Mouse (Mus musculus): Measurements from ENCODE around the gene Igdcc4. TPM values are rescaled to one million over a fixed set of nuclear protein-coding genes. Genes with fewer than 3 reads are reported as not detected.

Igdcc4 gene
- polyA plus RNA-seq, 1 experiment from 2014 or later, result 8.1 TPM

GRCm38 (mm10) chr9:65084198-65084807 lies 17.0 kb upstream of the Igdcc4 start:
- ATAC-seq (replicated peaks; ENCODE audit: extremely low read depth, insufficient read depth, low FRiP score), result no peak
- WGBS, result 66% methylated on average over 7 of the region's 7 CpGs
- peaks cover 21% of the 10 kb centered on the region for H3K36me3 ChIP-seq (ENCODE audit: control insufficient read depth, insufficient read depth)
- H3K9me3 ChIP-seq (replicated peaks; ENCODE audit: control insufficient read depth, low read length), result no peaks in the 10 kb centered on the region
- no peak overlapping the region for H3K4me2 ChIP-seq (ENCODE audit: low read depth, low read length)
- no peaks in the 10 kb centered on the region for H3K27me3 ChIP-seq (ENCODE audit: control insufficient read depth, insufficient read depth, low read length)
- H3K9ac ChIP-seq (ENCODE audit: low read length), result no peak overlapping the region
- no peak overlapping the region for H3K27ac ChIP-seq (ENCODE audit: low read length)
- H3K4me1 ChIP-seq (ENCODE audit: control insufficient read depth, insufficient read depth, low read length), result no peaks in the 10 kb centered on the region
- H3K4me3 ChIP-seq (ENCODE audit: low read length), result no peak overlapping the region

GRCm38 (mm10) chr9:65085270-65085669 lies 16.0 kb upstream of the Igdcc4 start:
- peaks cover 15% of the 10 kb centered on the region for H3K36me3 ChIP-seq (ENCODE audit: control insufficient read depth, insufficient read depth)
- no peaks in the 10 kb centered on the region for H3K27me3 ChIP-seq (ENCODE audit: control insufficient read depth, insufficient read depth, low read length)
- H3K4me3 ChIP-seq (ENCODE audit: low read length), result no peak overlapping the region
- no peak overlapping the region for H3K27ac ChIP-seq (ENCODE audit: low read length)
- no peak for ATAC-seq (replicated peaks; ENCODE audit: extremely low read depth, insufficient read depth, low FRiP score)
- WGBS, result 71% methylated on average over 1 of the region's 1 CpGs
- H3K4me2 ChIP-seq (ENCODE audit: low read depth, low read length), result no peak overlapping the region
- H3K4me1 ChIP-seq (ENCODE audit: control insufficient read depth, insufficient read depth, low read length), result peaks cover 3% of the 10 kb centered on the region; the same call in 1 of the 2 replicates
- H3K9ac ChIP-seq (ENCODE audit: low read length), result no peak overlapping the region
- H3K9me3 ChIP-seq (replicated peaks; ENCODE audit: control insufficient read depth, low read length), result no peaks in the 10 kb centered on the region

GRCm38 (mm10) chr9:65086801-65087200 lies 14.5 kb upstream of the Igdcc4 start:
- no peak overlapping the region for H3K27ac ChIP-seq (ENCODE audit: low read length)
- H3K9me3 ChIP-seq (replicated peaks; ENCODE audit: control insufficient read depth, low read length), result no peaks in the 10 kb centered on the region
- ATAC-seq (replicated peaks; ENCODE audit: extremely low read depth, insufficient read depth, low FRiP score), result no peak
- H3K27me3 ChIP-seq (ENCODE audit: control insufficient read depth, insufficient read depth, low read length), result no peaks in the 10 kb centered on the region
- H3K4me3 ChIP-seq (ENCODE audit: low read length), result no peak overlapping the region
- H3K4me2 ChIP-seq (ENCODE audit: low read depth, low read length), result no peak overlapping the region
- peaks cover 8% of the 10 kb centered on the region; the same call in 1 of the 2 replicates for H3K36me3 ChIP-seq (ENCODE audit: control insufficient read depth, insufficient read depth)
- 54% methylated on average over 1 of the region's 1 CpGs for WGBS
- peaks cover 3% of the 10 kb centered on the region; the same call in 1 of the 2 replicates for H3K4me1 ChIP-seq (ENCODE audit: control insufficient read depth, insufficient read depth, low read length)
- H3K9ac ChIP-seq (ENCODE audit: low read length), result no peak overlapping the region

- H3K9ac ChIP-seq (ENCODE audit: low read length), result no peak overlapping the region
- whole genome bisulfite sequencing, result 38% methylated on average over 5 of the region's 5 CpGs
- no peak for ATAC-seq (replicated peaks; ENCODE audit: extremely low read depth, insufficient read depth, low FRiP score)
- H3K4me1 ChIP-seq (ENCODE audit: control insufficient read depth, insufficient read depth, low read length), result peaks cover 3% of the 10 kb centered on the region; the same call in 1 of the 2 replicates
- H3K4me3 ChIP-seq (ENCODE audit: low read length), result no peak overlapping the region
- H3K27ac ChIP-seq (ENCODE audit: low read length), result no peak overlapping the region
- no peak overlapping the region for H3K4me2 ChIP-seq (ENCODE audit: low read depth, low read length)
- H3K36me3 ChIP-seq (ENCODE audit: control insufficient read depth, insufficient read depth), result 0 out of 2 replicates have a peak, but pooled peaks cover 4% of the 10 kb centered on the region
- no peaks in the 10 kb centered on the region for H3K27me3 ChIP-seq (ENCODE audit: control insufficient read depth, insufficient read depth, low read length)
- no peaks in the 10 kb centered on the region for H3K9me3 ChIP-seq (replicated peaks; ENCODE audit: control insufficient read depth, low read length)
Measured at GRCm38 (mm10) chr9:65087490-65087889, 13.8 kb upstream of the Igdcc4 start.

- Histone ChIP-seq H3K4me2 (ENCODE audit: low read depth, low read length) (peak overlapping the region; percentile 14; the same call in 1 of the 2 replicates), H3K9me3 (replicated peaks; ENCODE audit: control insufficient read depth, low read length) (no peaks in the 10 kb centered on the region), H3K27ac (ENCODE audit: low read length) (no peak overlapping the region), H3K9ac (ENCODE audit: low read length) (peak overlapping the region; percentile 30; the same call in 1 of the 2 replicates), H3K27me3 (ENCODE audit: control insufficient read depth, insufficient read depth, low read length) (no peaks in the 10 kb centered on the region), H3K36me3 (ENCODE audit: control insufficient read depth, insufficient read depth) (no peaks in the 10 kb centered on the region), H3K4me3 (ENCODE audit: low read length) (no peak overlapping the region), H3K4me1 (ENCODE audit: control insufficient read depth, insufficient read depth, low read length) (peaks cover 3% of the 10 kb centered on the region; the same call in 1 of the 2 replicates)
- WGBS, result 17% methylated on average over 6 of the region's 6 CpGs
- ATAC-seq (replicated peaks; ENCODE audit: extremely low read depth, insufficient read depth, low FRiP score), result peak; percentile 76
Measured at GRCm38 (mm10) chr9:65094237-65094636, 7.0 kb upstream of the Igdcc4 start.

GRCm38 (mm10) chr9:65101686-65102376 lies 545 bp downstream of the Igdcc4 start:
- Histone ChIP-seq H3K4me3 (ENCODE audit: low read length) (peak overlapping the region; percentile 80), H3K27me3 (ENCODE audit: control insufficient read depth, insufficient read depth, low read length) (peaks cover 2% of the 10 kb centered on the region; the same call in 1 of the 2 replicates), H3K4me1 (ENCODE audit: control insufficient read depth, insufficient read depth, low read length) (peaks cover 8% of the 10 kb centered on the region; the same call in 1 of the 2 replicates), H3K36me3 (ENCODE audit: control insufficient read depth, insufficient read depth) (no peaks in the 10 kb centered on the region), H3K4me2 (ENCODE audit: low read depth, low read length) (peak overlapping the region; percentile 99), H3K9me3 (replicated peaks; ENCODE audit: control insufficient read depth, low read length) (peaks cover 5% of the 10 kb centered on the region), H3K27ac (ENCODE audit: low read length) (peak overlapping the region; percentile 75), H3K9ac (ENCODE audit: low read length) (peak overlapping the region; percentile 88)
- peak; percentile 49 for ATAC-seq (replicated peaks; ENCODE audit: extremely low read depth, insufficient read depth, low FRiP score)
- WGBS, result under 1% methylated on average over 39 of the region's 39 CpGs

- H3K9ac ChIP-seq (ENCODE audit: low read length), result peak overlapping the region; percentile 88
- H3K27me3 ChIP-seq (ENCODE audit: control insufficient read depth, insufficient read depth, low read length), result peaks cover 2% of the 10 kb centered on the region; the same call in 1 of the 2 replicates
- H3K4me1 ChIP-seq (ENCODE audit: control insufficient read depth, insufficient read depth, low read length), result peaks cover 8% of the 10 kb centered on the region; the same call in 1 of the 2 replicates
- ATAC-seq (replicated peaks; ENCODE audit: extremely low read depth, insufficient read depth, low FRiP score), result peak; percentile 49
- H3K4me2 ChIP-seq (ENCODE audit: low read depth, low read length), result peak overlapping the region; percentile 99
- peaks cover 5% of the 10 kb centered on the region for H3K9me3 ChIP-seq (replicated peaks; ENCODE audit: control insufficient read depth, low read length)
- 6% methylated on average over 36 of the region's 36 CpGs for WGBS
- no peaks in the 10 kb centered on the region for H3K36me3 ChIP-seq (ENCODE audit: control insufficient read depth, insufficient read depth)
- peak overlapping the region; percentile 75 for H3K27ac ChIP-seq (ENCODE audit: low read length)
- H3K4me3 ChIP-seq (ENCODE audit: low read length), result peak overlapping the region; percentile 80
Measured at GRCm38 (mm10) chr9:65102377-65103172, 1.3 kb downstream of the Igdcc4 start.

GRCm38 (mm10) chr9:65103173-65103752 lies 2.0 kb downstream of the Igdcc4 start:
- WGBS, result 42% methylated on average over 8 of the region's 8 CpGs
- peaks cover 5% of the 10 kb centered on the region for H3K9me3 ChIP-seq (replicated peaks; ENCODE audit: control insufficient read depth, low read length)
- peaks cover 8% of the 10 kb centered on the region; the same call in 1 of the 2 replicates for H3K4me1 ChIP-seq (ENCODE audit: control insufficient read depth, insufficient read depth, low read length)
- H3K27me3 ChIP-seq (ENCODE audit: control insufficient read depth, insufficient read depth, low read length), result peaks cover 2% of the 10 kb centered on the region; the same call in 1 of the 2 replicates
- no peak for ATAC-seq (replicated peaks; ENCODE audit: extremely low read depth, insufficient read depth, low FRiP score)
- peak overlapping the region; percentile 99 for H3K4me2 ChIP-seq (ENCODE audit: low read depth, low read length)
- no peak overlapping the region for H3K27ac ChIP-seq (ENCODE audit: low read length)
- peak overlapping the region; percentile 88; the same call in 1 of the 2 replicates for H3K9ac ChIP-seq (ENCODE audit: low read length)
- peak overlapping the region; percentile 80 for H3K4me3 ChIP-seq (ENCODE audit: low read length)
- no peaks in the 10 kb centered on the region for H3K36me3 ChIP-seq (ENCODE audit: control insufficient read depth, insufficient read depth)

All from heart, embryonic 16.5 days (tissue).